ENCODE assay signal across 41 mouse cellular contexts in genomic region chr2:30319260-30319659, GRCm38 (mm10). TPM values are rescaled to one million over a fixed set of nuclear protein-coding genes. Genes with fewer than 3 reads are reported as not detected.
DNase-seq lines count a peak whose midpoint lies in the region; ATAC-seq and TF ChIP-seq lines count a peak whose summit lies in the region.
"Had no signal": no experiment of that assay in that cellular context is flagged by ENCODE, and none has a peak within 500 bp of the region (broad histone marks: within the 10 kb centered on the region; RNA-seq: fewer than 3 reads in every experiment).

No protein-coding gene starts in this region.

- TF ChIP-seq CTCF in lung, postnatal 0 days (IDR thresholded peaks at IDR 0.05) = 0 out of 2 replicates have a peak, but pooled peaks have one; percentile 4

- no peaks in the 10 kb centered on the region for H3K9me3 ChIP-seq in lung, postnatal 0 days (ENCODE audit: low read length)
- no peaks in the 10 kb centered on the region for H3K9me3 ChIP-seq in intestine, embryonic 16.5 days (ENCODE audit: control insufficient read depth, low read length)
- no peaks in the 10 kb centered on the region for H3K9me3 ChIP-seq in liver, embryonic 16.5 days (replicated peaks; ENCODE audit: control insufficient read depth, low read length)
- no peaks in the 10 kb centered on the region for H3K9me3 ChIP-seq in hindbrain, embryonic 12.5 days (replicated peaks)
- H3K9me3 ChIP-seq: hindbrain, embryonic 13.5 days; kidney, embryonic 15.5 days; limb, embryonic 13.5 days; megakaryocyte, embryonic 14.5 days; midbrain, embryonic 12.5 days had no signal

- WGBS in lung, postnatal 0 days = 65% methylated on average over 4 of the region's 4 CpGs
- WGBS in intestine, embryonic 16.5 days = 69% methylated on average over 4 of the region's 4 CpGs
- 61% methylated on average over 4 of the region's 4 CpGs for WGBS in liver, embryonic 16.5 days (ENCODE audit: insufficient replicate concordance)
- WGBS in hindbrain, embryonic 12.5 days = 92% methylated on average over 4 of the region's 4 CpGs

- no peak overlapping the region for H3K4me3 ChIP-seq in lung, postnatal 0 days (ENCODE audit: low read depth, low read length)
- no peak overlapping the region for H3K4me3 ChIP-seq in intestine, embryonic 16.5 days (ENCODE audit: low read length)
- H3K4me3 ChIP-seq in liver, embryonic 16.5 days (ENCODE audit: low read depth, low read length) = no peak overlapping the region
- H3K4me3 ChIP-seq in hindbrain, embryonic 12.5 days = no peak overlapping the region
- H3K4me3 ChIP-seq: erythroblast, embryonic 14.5 days; hindbrain, embryonic 13.5 days; kidney, embryonic 15.5 days; layer of hippocampus, adult 2 months; limb, embryonic 13.5 days; megakaryocyte, embryonic 14.5 days; midbrain, embryonic 12.5 days had no signal

- ATAC-seq in lung, postnatal 0 days = no peak
- ATAC-seq in intestine, embryonic 16.5 days = peak; percentile 55
- peak; percentile 81 for ATAC-seq in liver, embryonic 16.5 days (ENCODE audit: low read depth)
- no peak for ATAC-seq in hindbrain, embryonic 12.5 days (ENCODE audit: low FRiP score)
- ATAC-seq: activated CD4-positive, CD25-positive, alpha-beta regulatory T cell, adult 4 months; forebrain, embryonic 16.5 days had no signal

- no peaks in the 10 kb centered on the region for H3K4me1 ChIP-seq in lung, postnatal 0 days (ENCODE audit: insufficient read depth, low read depth, low read length)
- no peaks in the 10 kb centered on the region for H3K4me1 ChIP-seq in intestine, embryonic 16.5 days (ENCODE audit: control insufficient read depth, insufficient read depth, low read length)
- no peaks in the 10 kb centered on the region for H3K4me1 ChIP-seq in liver, embryonic 16.5 days (ENCODE audit: control insufficient read depth, low read depth, low read length)
- H3K4me1 ChIP-seq in hindbrain, embryonic 12.5 days = no peaks in the 10 kb centered on the region
- H3K4me1 ChIP-seq: hindbrain, embryonic 13.5 days; kidney, embryonic 15.5 days; limb, embryonic 13.5 days; midbrain, embryonic 12.5 days had no signal

- H3K36me3 ChIP-seq in lung, postnatal 0 days (ENCODE audit: insufficient read depth, low read length) = peaks cover 41% of the 10 kb centered on the region
- peaks cover 24% of the 10 kb centered on the region for H3K36me3 ChIP-seq in intestine, embryonic 16.5 days (ENCODE audit: control insufficient read depth, insufficient read depth, low read length)
- H3K36me3 ChIP-seq in liver, embryonic 16.5 days (ENCODE audit: control insufficient read depth, insufficient read depth) = peaks cover 36% of the 10 kb centered on the region
- H3K36me3 ChIP-seq in hindbrain, embryonic 12.5 days = peaks cover 92% of the 10 kb centered on the region

- no peak overlapping the region for H3K4me2 ChIP-seq in lung, postnatal 0 days (replicated peaks; ENCODE audit: low read depth, low read length)
- H3K4me2 ChIP-seq in intestine, embryonic 16.5 days (ENCODE audit: low read depth, low read length) = no peak overlapping the region
- H3K4me2 ChIP-seq in liver, embryonic 16.5 days (ENCODE audit: low read depth, low read length) = no peak overlapping the region
- no peak overlapping the region for H3K4me2 ChIP-seq in hindbrain, embryonic 12.5 days (replicated peaks)
- H3K4me2 ChIP-seq: hindbrain, embryonic 13.5 days; kidney, embryonic 15.5 days; limb, embryonic 13.5 days; lung, embryonic 14.5 days; midbrain, embryonic 12.5 days had no signal

- H3K27me3 ChIP-seq in lung, postnatal 0 days (replicated peaks; ENCODE audit: insufficient read depth, low read length) = no peaks in the 10 kb centered on the region
- no peaks in the 10 kb centered on the region for H3K27me3 ChIP-seq in intestine, embryonic 16.5 days (replicated peaks; ENCODE audit: control insufficient read depth, insufficient read depth, low read length)
- H3K27me3 ChIP-seq in liver, embryonic 16.5 days (ENCODE audit: control insufficient read depth, insufficient read depth, low read depth, low read length) = no peaks in the 10 kb centered on the region
- H3K27me3 ChIP-seq in hindbrain, embryonic 12.5 days = no peaks in the 10 kb centered on the region
- H3K27me3 ChIP-seq: CH12.LX; hindbrain, embryonic 13.5 days; kidney, embryonic 15.5 days; limb, embryonic 13.5 days; megakaryocyte, embryonic 14.5 days; midbrain, embryonic 12.5 days had no signal

- H3K9ac ChIP-seq in lung, postnatal 0 days (replicated peaks; ENCODE audit: low read depth) = no peak overlapping the region
- H3K9ac ChIP-seq in intestine, embryonic 16.5 days (ENCODE audit: low read depth, low read length) = no peak overlapping the region
- H3K9ac ChIP-seq in liver, embryonic 16.5 days (ENCODE audit: low read depth, low read length) = no peak overlapping the region
- H3K9ac ChIP-seq in hindbrain, embryonic 12.5 days = no peak overlapping the region
- H3K9ac ChIP-seq: hindbrain, embryonic 13.5 days; kidney, embryonic 15.5 days; limb, embryonic 13.5 days; lung, embryonic 14.5 days; midbrain, embryonic 12.5 days had no signal

- no peak for TF ChIP-seq EP300 in lung, postnatal 0 days (IDR thresholded peaks at IDR 0.05)

- H3K27ac ChIP-seq in lung, postnatal 0 days (ENCODE audit: low read length) = no peak overlapping the region
- H3K27ac ChIP-seq in intestine, embryonic 16.5 days (ENCODE audit: low read length) = no peak overlapping the region
- H3K27ac ChIP-seq in liver, embryonic 16.5 days (ENCODE audit: low read length) = peak overlapping the region; percentile 62
- no peak overlapping the region for H3K27ac ChIP-seq in hindbrain, embryonic 12.5 days
- H3K27ac ChIP-seq: hindbrain, embryonic 13.5 days; kidney, embryonic 15.5 days; layer of hippocampus, adult 2 months; limb, embryonic 13.5 days; midbrain, embryonic 12.5 days had no signal

- no peak for DNase-seq in lung, postnatal 0 days (ENCODE audit: low spot score)
- DNase-seq in lung, postnatal 25 days (ENCODE audit: low spot score) = no peak
- no peak for DNase-seq in right cerebral cortex, postnatal 14 days
- no peak for DNase-seq in gastrocnemius, adult 8-10 months (ENCODE audit: low spot score in 2 of 2)
- DNase-seq: adrenal gland, adult 2 months; adrenal gland, postnatal 36 days; cerebellum, adult 2 months; cerebellum, postnatal 14 days; gastrocnemius, postnatal 10 days; heart, postnatal 14 days; kidney, adult 18-20 months; kidney, postnatal 25 days; lung, embryonic 14.5 days; lung, postnatal 4 days; right cerebral cortex, postnatal 25 days; thymus, adult 2 months; thymus, postnatal 36 days had no signal

RNA-seq across cellular contexts. Expression of gene Nup188, which starts 33.1 kb away (rescaled TPM):
- 8.9 and 9.9 TPM in 2 replicates for polyA plus RNA-seq in lung, postnatal 0 days (2015; fragmentation: Nextera tagmentation; extraction: Ambion mirVana)
- polyA plus RNA-seq in intestine, embryonic 16.5 days (2015; fragmentation: Nextera tagmentation; extraction: Ambion mirVana) = 23.6 and 26.6 TPM in 2 replicates
- polyA plus RNA-seq in liver, embryonic 16.5 days (2015; fragmentation: Nextera tagmentation; extraction: Ambion mirVana) = 11.9 and 16.1 TPM in 2 replicates
- 33.9 and 36.6 TPM in 2 replicates for polyA plus RNA-seq in hindbrain, embryonic 12.5 days (2016; fragmentation: Nextera tagmentation; extraction: Ambion mirVana)
- total RNA-seq in gastrocnemius, adult 8-10 months (2022) = 1 to 10 TPM; 6.0 to 8.8 (median 7.2) TPM

RNA-seq across cellular contexts. Expression of gene Dolk, which starts 33.1 kb away (rescaled TPM):
- 24.1 TPM in 2 replicates for polyA plus RNA-seq in lung, postnatal 0 days (2015; fragmentation: Nextera tagmentation; extraction: Ambion mirVana)
- polyA plus RNA-seq in intestine, embryonic 16.5 days (2015; fragmentation: Nextera tagmentation; extraction: Ambion mirVana) = 38.3 and 41.2 TPM in 2 replicates
- polyA plus RNA-seq in liver, embryonic 16.5 days (2015; fragmentation: Nextera tagmentation; extraction: Ambion mirVana) = 11.7 and 12.4 TPM in 2 replicates
- polyA plus RNA-seq in hindbrain, embryonic 12.5 days (2016; fragmentation: Nextera tagmentation; extraction: Ambion mirVana) = 25.5 and 26.2 TPM in 2 replicates
- total RNA-seq in gastrocnemius, adult 8-10 months (2022) = 10 to 100 TPM; 20.5 to 26.2 (median 24.6) TPM

RNA-seq across cellular contexts. Expression of gene Gm28038, which starts 38.4 kb away (rescaled TPM):
- not detected in 2 replicates for polyA plus RNA-seq in lung, postnatal 0 days (2015; fragmentation: Nextera tagmentation; extraction: Ambion mirVana)
- polyA plus RNA-seq in intestine, embryonic 16.5 days (2015; fragmentation: Nextera tagmentation; extraction: Ambion mirVana) = not detected in 2 replicates
- not detected in 2 replicates for polyA plus RNA-seq in liver, embryonic 16.5 days (2015; fragmentation: Nextera tagmentation; extraction: Ambion mirVana)
- polyA plus RNA-seq in hindbrain, embryonic 12.5 days (2016; fragmentation: Nextera tagmentation; extraction: Ambion mirVana) = not detected in 2 replicates
- not detected for total RNA-seq in gastrocnemius, adult 8-10 months (2022)
- total RNA-seq: adrenal gland, adult 2 months; adrenal gland, postnatal 36 days; CH12.LX; ES-E14; gastrocnemius, postnatal 10 days; layer of hippocampus, adult 2 months; layer of hippocampus, postnatal 14 days; left cerebral cortex, adult 8-10 months; left cerebral cortex, postnatal 36 days had no signal
- polyA plus RNA-seq: activated CD4-positive, CD25-positive, alpha-beta regulatory T cell, adult 4 months; adrenal gland, adult 2 months; brain, embryonic 14.5 days; cerebellum, adult 2 months; cortical plate, adult 2 months; embryonic facial prominence, embryonic 14.5 days; erythroblast, embryonic 14.5 days; forebrain, embryonic 11.5 days; forebrain, embryonic 16.5 days; gonadal fat pad, adult 2 months; heart, embryonic 14.5 days; hindbrain, embryonic 13.5 days; kidney, embryonic 15.5 days; limb, embryonic 13.5 days; lung, embryonic 14.5 days; midbrain, embryonic 12.5 days; neural tube, embryonic 14.5 days; thymus, adult 2 months had no signal

RNA-seq across cellular contexts. Expression of gene Sh3glb2, which starts 39.9 kb away (rescaled TPM):
- polyA plus RNA-seq in lung, postnatal 0 days (2015; fragmentation: Nextera tagmentation; extraction: Ambion mirVana) = 58.9 and 64.9 TPM in 2 replicates
- polyA plus RNA-seq in intestine, embryonic 16.5 days (2015; fragmentation: Nextera tagmentation; extraction: Ambion mirVana) = 68.6 and 71.4 TPM in 2 replicates
- 17.0 and 19.1 TPM in 2 replicates for polyA plus RNA-seq in liver, embryonic 16.5 days (2015; fragmentation: Nextera tagmentation; extraction: Ambion mirVana)
- polyA plus RNA-seq in hindbrain, embryonic 12.5 days (2016; fragmentation: Nextera tagmentation; extraction: Ambion mirVana) = 113 and 116 TPM in 2 replicates
- 10 to 100 TPM; 15.3 to 18.5 (median 16.8) TPM for total RNA-seq in gastrocnemius, adult 8-10 months (2022)

RNA-seq across cellular contexts. Expression of gene Miga2, which starts 44.8 kb away (rescaled TPM):
- 13.8 and 14.9 TPM in 2 replicates for polyA plus RNA-seq in lung, postnatal 0 days (2015; fragmentation: Nextera tagmentation; extraction: Ambion mirVana)
- polyA plus RNA-seq in intestine, embryonic 16.5 days (2015; fragmentation: Nextera tagmentation; extraction: Ambion mirVana) = 23.1 and 24.7 TPM in 2 replicates
- polyA plus RNA-seq in liver, embryonic 16.5 days (2015; fragmentation: Nextera tagmentation; extraction: Ambion mirVana) = 6.5 and 7.2 TPM in 2 replicates
- 29.3 and 30.7 TPM in 2 replicates for polyA plus RNA-seq in hindbrain, embryonic 12.5 days (2016; fragmentation: Nextera tagmentation; extraction: Ambion mirVana)
- total RNA-seq in gastrocnemius, adult 8-10 months (2022) = 10 to 100 TPM; 13.2 to 29.8 (median 17.4) TPM

Comparison
In these comparisons a context has a peak if more than half of its experiments do, and no peak if none do; other contexts are left out.
1. ATAC-seq: peak in intestine, embryonic 16.5 days (single experiment) and liver, embryonic 16.5 days (single experiment); none in lung, postnatal 0 days (single experiment) and hindbrain, embryonic 12.5 days (single experiment).